ENCODE assay signal across 9 mouse cellular contexts in the genomic region with DNA sequence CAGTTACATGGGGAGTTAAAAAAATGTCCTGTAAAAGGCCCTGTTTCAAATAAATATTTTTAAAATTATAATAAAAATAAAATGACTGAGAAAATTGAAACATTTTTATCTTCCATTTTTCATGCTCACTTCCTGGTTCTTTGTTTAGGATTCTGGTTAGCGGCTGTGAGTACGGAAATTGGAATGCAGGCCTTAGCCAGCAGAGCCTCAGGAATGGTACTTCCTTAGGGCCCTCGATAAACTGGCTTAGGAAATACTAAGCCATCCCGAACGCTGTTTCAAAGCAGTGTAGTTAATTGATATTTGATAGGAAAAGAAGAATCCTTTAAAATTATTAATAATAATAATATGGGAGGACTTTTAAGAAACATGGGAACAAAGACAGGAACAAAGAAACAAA. TPM values are rescaled to one million over a fixed set of nuclear protein-coding genes. Genes with fewer than 3 reads are reported as not detected.
DNase-seq lines count a peak whose midpoint lies in the region; ATAC-seq and TF ChIP-seq lines count a peak whose summit lies in the region.
"Had no signal": no experiment of that assay in that cellular context is flagged by ENCODE, and none has a peak within 500 bp of the region (broad histone marks: within the 10 kb centered on the region; RNA-seq: fewer than 3 reads in every experiment).

No protein-coding gene starts in this region.

- no peak overlapping the region for H3K27ac ChIP-seq in liver, embryonic 11.5 days (ENCODE audit: low read depth, low read length)
- H3K27ac ChIP-seq in embryonic facial prominence, embryonic 14.5 days (replicated peaks; ENCODE audit: low read depth, low read length) = peak overlapping the region; percentile 93
- H3K27ac ChIP-seq in intestine, postnatal 0 days (ENCODE audit: low read depth, low read length) = no peak overlapping the region
- peak overlapping the region; percentile 94 for H3K27ac ChIP-seq in neural tube, embryonic 15.5 days (replicated peaks)
- H3K27ac ChIP-seq in cerebellum, adult 2 months (ENCODE audit: insufficient read depth, low read length) = no peak overlapping the region

- WGBS in liver, embryonic 11.5 days = 21% methylated on average over 5 of the region's 5 CpGs
- 4% methylated on average over 5 of the region's 5 CpGs for WGBS in embryonic facial prominence, embryonic 14.5 days
- 3% methylated on average over 5 of the region's 5 CpGs for WGBS in intestine, postnatal 0 days
- WGBS in neural tube, embryonic 15.5 days = 9% methylated on average over 5 of the region's 5 CpGs
- 47% methylated on average over 5 of the region's 5 CpGs for WGBS in cerebellum, adult 2 months

- TF ChIP-seq POLR2A in cerebellum, adult 2 months (IDR thresholded peaks at IDR 0.05; ENCODE audit: borderline replicate concordance, insufficient read depth, low read length) = no peak

- peak overlapping the region; percentile 73 for H3K4me2 ChIP-seq in liver, embryonic 11.5 days
- H3K4me2 ChIP-seq in embryonic facial prominence, embryonic 14.5 days (ENCODE audit: low read depth, low read length) = peak overlapping the region; percentile 66
- peak overlapping the region; percentile 70 for H3K4me2 ChIP-seq in intestine, postnatal 0 days (replicated peaks; ENCODE audit: low read depth)
- H3K4me2 ChIP-seq in neural tube, embryonic 15.5 days = peak overlapping the region; percentile 57

- TF ChIP-seq CTCF in intestine, postnatal 0 days (IDR thresholded peaks at IDR 0.05; ENCODE audit: low read depth) = no peak
- no peak for TF ChIP-seq CTCF in cerebellum, adult 2 months (IDR thresholded peaks at IDR 0.05; ENCODE audit: borderline replicate concordance, insufficient read depth, low read depth, low read length)

- H3K27me3 ChIP-seq in liver, embryonic 11.5 days (replicated peaks; ENCODE audit: control insufficient read depth, insufficient read depth, low read length) = no peaks in the 10 kb centered on the region
- H3K27me3 ChIP-seq in embryonic facial prominence, embryonic 14.5 days (replicated peaks; ENCODE audit: control insufficient read depth, insufficient read depth, low read length) = no peaks in the 10 kb centered on the region
- no peaks in the 10 kb centered on the region for H3K27me3 ChIP-seq in intestine, postnatal 0 days (replicated peaks; ENCODE audit: control insufficient read depth, insufficient read depth, low read length)
- no peaks in the 10 kb centered on the region for H3K27me3 ChIP-seq in neural tube, embryonic 15.5 days (replicated peaks)
- H3K27me3 ChIP-seq in cerebellum, adult 2 months (ENCODE audit: control insufficient read depth, insufficient read depth, low read length) = no peaks in the 10 kb centered on the region

- DNase-seq in liver, embryonic 11.5 days (ENCODE audit: low spot score) = no peak
- DNase-seq in liver = no peak
- peak; percentile 62 for DNase-seq in embryonic facial prominence, embryonic 14.5 days (ENCODE audit: low spot score)
- DNase-seq in cerebellum, adult 2 months = no peak

- H3K4me3 ChIP-seq in liver, embryonic 11.5 days (ENCODE audit: low read depth, low read length) = peak overlapping the region; percentile 32
- H3K4me3 ChIP-seq in embryonic facial prominence, embryonic 14.5 days (ENCODE audit: low read depth, low read length) = peak overlapping the region; percentile 42
- H3K4me3 ChIP-seq in intestine, postnatal 0 days (ENCODE audit: low read depth, low read length) = peak overlapping the region; percentile 33
- peak overlapping the region; percentile 41 for H3K4me3 ChIP-seq in neural tube, embryonic 15.5 days (replicated peaks)
- no peak overlapping the region for H3K4me3 ChIP-seq in cerebellum, adult 2 months (replicated peaks; ENCODE audit: insufficient read depth, low read depth, low read length)

- no peaks in the 10 kb centered on the region for H3K36me3 ChIP-seq in liver, embryonic 11.5 days (ENCODE audit: control insufficient read depth, insufficient read depth, low read length)
- no peaks in the 10 kb centered on the region for H3K36me3 ChIP-seq in embryonic facial prominence, embryonic 14.5 days (ENCODE audit: control insufficient read depth, insufficient read depth, low read length)
- H3K36me3 ChIP-seq in intestine, postnatal 0 days (ENCODE audit: control insufficient read depth, insufficient read depth) = no peaks in the 10 kb centered on the region
- H3K36me3 ChIP-seq in neural tube, embryonic 15.5 days = no peaks in the 10 kb centered on the region

- no peak for ATAC-seq in liver, embryonic 11.5 days (replicated peaks; ENCODE audit: low FRiP score)
- ATAC-seq in embryonic facial prominence, embryonic 14.5 days (ENCODE audit: low read depth) = no peak
- no peak for ATAC-seq in intestine, postnatal 0 days
- ATAC-seq in neural tube, embryonic 15.5 days (ENCODE audit: low FRiP score) = peak; percentile 50; the same call in 1 of the 2 replicates
- ATAC-seq in cerebellum, adult (ENCODE audit: insufficient number of reproducible peaks, low FRiP score, low TSS enrichment) = no peak
- no peak for ATAC-seq in megakaryocyte-erythroid progenitor cell, adult 5-6 weeks (replicated peaks; ENCODE audit: low FRiP score, low TSS enrichment, poor library complexity, severe bottlenecking)

- no peak overlapping the region for H3K9ac ChIP-seq in liver, embryonic 11.5 days (ENCODE audit: low read depth, low read length)
- H3K9ac ChIP-seq in embryonic facial prominence, embryonic 14.5 days (ENCODE audit: low read depth, low read length) = peak overlapping the region; percentile 79
- no peak overlapping the region for H3K9ac ChIP-seq in intestine, postnatal 0 days (ENCODE audit: low read depth, low read length)
- peak overlapping the region; percentile 55; the same call in 1 of the 2 replicates for H3K9ac ChIP-seq in neural tube, embryonic 15.5 days (replicated peaks)

- H3K4me1 ChIP-seq in liver, embryonic 11.5 days (replicated peaks; ENCODE audit: control insufficient read depth, insufficient read depth, low read length) = no peaks in the 10 kb centered on the region; the same call in 1 of the 2 replicates
- H3K4me1 ChIP-seq in embryonic facial prominence, embryonic 14.5 days (ENCODE audit: control insufficient read depth, insufficient read depth, low read length) = 0 out of 2 replicates have a peak, but pooled peaks cover 3% of the 10 kb centered on the region
- no peaks in the 10 kb centered on the region for H3K4me1 ChIP-seq in intestine, postnatal 0 days (replicated peaks; ENCODE audit: control insufficient read depth, insufficient read depth, low read length)
- H3K4me1 ChIP-seq in neural tube, embryonic 15.5 days = peaks cover 10% of the 10 kb centered on the region; the same call in 1 of the 2 replicates
- no peaks in the 10 kb centered on the region for H3K4me1 ChIP-seq in cerebellum, adult 2 months (ENCODE audit: control insufficient read depth, insufficient read depth, low read length)

- no peaks in the 10 kb centered on the region for H3K9me3 ChIP-seq in liver, embryonic 11.5 days (ENCODE audit: control insufficient read depth, low read length)
- no peaks in the 10 kb centered on the region for H3K9me3 ChIP-seq in embryonic facial prominence, embryonic 14.5 days (ENCODE audit: control insufficient read depth, low read length)
- no peaks in the 10 kb centered on the region for H3K9me3 ChIP-seq in intestine, postnatal 0 days (ENCODE audit: control insufficient read depth)
- no peaks in the 10 kb centered on the region for H3K9me3 ChIP-seq in neural tube, embryonic 15.5 days (replicated peaks)
- H3K9me3 ChIP-seq: megakaryocyte, embryonic 14.5 days had no signal

RNA-seq across cellular contexts. Expression of a gene that starts 53.4 kb away (rescaled TPM):
- polyA plus RNA-seq in liver, embryonic 11.5 days (2014; fragmentation: Nextera tagmentation; extraction: Ambion mirVana) = 0.36 and 0.99 TPM in 2 replicates
- polyA plus RNA-seq in embryonic facial prominence, embryonic 14.5 days (2014; fragmentation: Nextera tagmentation; extraction: Ambion mirVana) = 4.0 and 4.1 TPM in 2 replicates
- polyA plus RNA-seq in intestine, postnatal 0 days (2015; fragmentation: Nextera tagmentation; extraction: Ambion mirVana) = 0.99 and 1.1 TPM in 2 replicates
- polyA plus RNA-seq in neural tube, embryonic 15.5 days (2015; fragmentation: Nextera tagmentation; extraction: Ambion mirVana) = 4.2 and 5.9 TPM in 2 replicates
- 5.1 and 6.2 TPM in 2 replicates for polyA plus RNA-seq in cerebellum, adult 2 months (2012; rRNA removed)
- not detected in 2 replicates for total RNA-seq in megakaryocyte-erythroid progenitor cell, adult 5-6 weeks (2014; fragmentation: Nextera tagmentation)
- total RNA-seq in megakaryocyte-erythroid progenitor cell, adult 5-6 weeks (2017) = not detected in 2 replicates

Comparison
In these comparisons a context has a peak if more than half of its experiments do, and no peak if none do; other contexts are left out.
1. H3K27ac ChIP-seq: peak in embryonic facial prominence, embryonic 14.5 days (single experiment) and neural tube, embryonic 15.5 days (single experiment); none in liver, embryonic 11.5 days (single experiment), intestine, postnatal 0 days (single experiment) and cerebellum, adult 2 months (single experiment).
2. H3K9ac ChIP-seq: peak in embryonic facial prominence, embryonic 14.5 days (single experiment) and neural tube, embryonic 15.5 days (single experiment); none in liver, embryonic 11.5 days (single experiment) and intestine, postnatal 0 days (single experiment).
3. Peak in every context shown above with its lines, with median percentiles within 50 percentile points of each other: H3K4me2 ChIP-seq.